Mouse (Mus musculus): ENCODE measurements around the gene Olfr1013.

The Olfr1013 gene

GRCm38 (mm10) chr2:85766798-85767197 lies at the start of gene Olfr1013:
Olfr1013 (plus strand) TSS chr2:85767098.
- no peak for DNase-seq (ENCODE audit: low read depth, low spot score)

- peak; percentile 60 for DNase-seq (ENCODE audit: low read depth, low spot score)
Measured at GRCm38 (mm10) chr2:85725793-85726192, 41.1 kb upstream of the Olfr1013 start.

GRCm38 (mm10) chr2:85753822-85754221 lies 13.1 kb upstream of the Olfr1013 start:
- DNase-seq (ENCODE audit: low read depth, low spot score): no peak

GRCm38 (mm10) chr2:85762666-85763065 lies 4.2 kb upstream of the Olfr1013 start, which contains the start of gene Olfr1012:
Olfr1012 (minus strand) TSS chr2:85762766.
- DNase-seq (ENCODE audit: low read depth, low spot score): no peak

- no peak for DNase-seq (ENCODE audit: low read depth, low spot score)
Measured at GRCm38 (mm10) chr2:85772413-85772812, 5.5 kb downstream of the Olfr1013 start, which contains the start of gene Olfr1014. Olfr1014 (plus strand) TSS chr2:85772713.

GRCm38 (mm10) chr2:85781717-85782116 lies 14.8 kb downstream of the Olfr1013 start, which contains the start of gene Olfr1015:
Olfr1015 (plus strand) TSS chr2:85782017.
- DNase-seq (ENCODE audit: low read depth, low spot score): no peak

- DNase-seq (ENCODE audit: low read depth, low spot score): no peak
Measured at GRCm38 (mm10) chr2:85792331-85792730, 25.4 kb downstream of the Olfr1013 start.

GRCm38 (mm10) chr2:85802444-85802843 lies 35.5 kb downstream of the Olfr1013 start, which contains the start of gene Olfr1016:
Olfr1016 (minus strand) TSS chr2:85802544.
- DNase-seq (ENCODE audit: low read depth, low spot score): no peak

GRCm38 (mm10) chr2:85804501-85804900 lies 37.6 kb downstream of the Olfr1013 start:
- peak; percentile 54 for DNase-seq (ENCODE audit: low read depth, low spot score)

- DNase-seq (ENCODE audit: low read depth, low spot score): no peak
Measured at GRCm38 (mm10) chr2:85818179-85818578, 51.3 kb downstream of the Olfr1013 start, which contains the start of gene Olfr1018. Olfr1018 (plus strand) TSS chr2:85818479.
